Mouse (Mus musculus) liver, postnatal 0 days (tissue): ENCODE data around the gene 4930579G24Rik. TPM values are rescaled to one million over a fixed set of nuclear protein-coding genes. Genes with fewer than 3 reads are reported as not detected.

Source experiments
- ATAC-seq: fragments of 200-750 bp; cut with Nextera tagmentation; 2 replicates; pipeline ENCODE4 v1.8.0; 2017; ENCODE audit warnings: mild to moderate bottlenecking, moderate library complexity
- DNase-seq: peaks from one replicate; pipeline ENCODE4 v3.0.0-alpha.2; 2016
- H3K27ac ChIP-seq: fragments of 300-500 bp; sonication (generic); 2 replicates; pipeline ENCODE4 v1.5.1; 2014; ENCODE audit warnings: antibody characterized with exemption, moderate library complexity, mild to moderate bottlenecking, low read depth
- H3K27me3 ChIP-seq: fragments of 300-500 bp; sonication (generic); 2 replicates; pipeline ENCODE4 v1.6.1; 2014; ENCODE audit warnings: low read length, control low read depth, mixed read lengths; ENCODE audit not compliant: insufficient read depth
- H3K36me3 ChIP-seq: fragments of 300-500 bp; sonication (generic); replicated peaks from 2 replicates; pipeline ENCODE4 v1.6.1; 2014; ENCODE audit warnings: mild to moderate bottlenecking, control low read depth, low read length, moderate library complexity, mixed read lengths; ENCODE audit not compliant: insufficient read depth
- H3K4me1 ChIP-seq: fragments of 300-500 bp; sonication (generic); 2 replicates; pipeline ENCODE4 v1.6.1; 2014; ENCODE audit warnings: antibody characterized with exemption, mild to moderate bottlenecking, control low read depth; ENCODE audit not compliant: insufficient read depth
- H3K4me2 ChIP-seq: fragments of 300-500 bp; sonication (generic); 2 replicates; pipeline ENCODE4 v1.6.1; 2014; ENCODE audit warnings: low read depth, mild to moderate bottlenecking, low read length, moderate library complexity, mixed read lengths
- H3K4me3 ChIP-seq: fragments of 300-500 bp; sonication (generic); 2 replicates; pipeline ENCODE4 v1.5.1; 2014; ENCODE audit warnings: low read depth, low read length
- H3K9ac ChIP-seq: fragments of 300-500 bp; sonication (generic); replicated peaks from 2 replicates; pipeline ENCODE4 v1.6.1; 2014; ENCODE audit warnings: mild to moderate bottlenecking, moderate library complexity
- H3K9me3 ChIP-seq: fragments of 300-500 bp; sonication (generic); 2 replicates; pipeline ENCODE4 v1.6.1; 2016; ENCODE audit warnings: mild to moderate bottlenecking, control low read depth, low read length, mixed read lengths
- CTCF ChIP-seq: sonication (generic); IDR thresholded peaks from 2 replicates; pipeline ENCODE4 v1.5.1; 2016; ENCODE audit warnings: antibody characterized with exemption, low read depth
- EP300 ChIP-seq: IDR thresholded peaks from 2 replicates; pipeline ENCODE4 v1.6.1; 2016; ENCODE audit warnings: antibody characterized with exemption, low read depth, mild to moderate bottlenecking
- WGBS: fragments of 180-500 bp; shearing (Covaris S2); extraction: QIAGEN DNeasy Blood & Tissue Kit; methylation state at CpG from one replicate; pipeline ENCODE4 v1.1.7; 2014; ENCODE audit not compliant: insufficient replicate concordance; 5-methylcytosine and 5-hydroxymethylcytosine counted together
- polyA plus RNA-seq: library from polyadenylated mRNA; unstranded; fragments of >200 nt; fragmentation: Nextera tagmentation; extraction: Ambion mirVana; gene quantifications from 2 replicates; pipeline ENCODE4 v1.2.1, GENCODE M21; 2015

Gene 4930579G24Rik
- polyA plus RNA-seq, 1 experiment from 2014 or later = 9.6 TPM

DNA sequence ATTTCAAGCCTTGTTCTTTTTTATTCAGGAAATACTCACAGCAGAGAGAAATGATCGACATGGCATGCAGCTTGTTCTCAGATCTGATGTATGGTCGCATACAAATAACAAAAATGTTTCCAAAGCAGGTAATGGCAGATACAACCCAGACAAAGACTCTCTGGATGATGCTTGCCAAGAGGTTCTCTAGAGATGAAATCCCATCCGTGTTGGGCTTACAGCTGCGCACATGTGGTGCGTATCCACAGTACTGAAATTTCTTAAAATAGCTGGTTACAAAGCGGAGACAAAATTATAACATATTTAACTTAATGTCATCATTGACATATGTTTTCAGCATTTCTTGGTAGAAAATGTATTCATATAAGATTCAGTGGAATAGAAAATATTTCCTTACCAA is 23.2 kb downstream of the 4930579G24Rik start:
- H3K27ac ChIP-seq = no peak overlapping the region
- DNase-seq = no peak
- no peak overlapping the region for H3K4me3 ChIP-seq
- H3K27me3 ChIP-seq = no peaks in the 10 kb centered on the region
- ATAC-seq = no peak
- H3K9me3 ChIP-seq = no peaks in the 10 kb centered on the region
- no peaks in the 10 kb centered on the region for H3K4me1 ChIP-seq
- no peak overlapping the region for H3K4me2 ChIP-seq
- no peak for TF ChIP-seq CTCF
- no peak for TF ChIP-seq EP300
- H3K36me3 ChIP-seq = no peaks in the 10 kb centered on the region
- H3K9ac ChIP-seq = no peak overlapping the region
- 85% methylated on average over 6 of the region's 6 CpGs for WGBS

DNA sequence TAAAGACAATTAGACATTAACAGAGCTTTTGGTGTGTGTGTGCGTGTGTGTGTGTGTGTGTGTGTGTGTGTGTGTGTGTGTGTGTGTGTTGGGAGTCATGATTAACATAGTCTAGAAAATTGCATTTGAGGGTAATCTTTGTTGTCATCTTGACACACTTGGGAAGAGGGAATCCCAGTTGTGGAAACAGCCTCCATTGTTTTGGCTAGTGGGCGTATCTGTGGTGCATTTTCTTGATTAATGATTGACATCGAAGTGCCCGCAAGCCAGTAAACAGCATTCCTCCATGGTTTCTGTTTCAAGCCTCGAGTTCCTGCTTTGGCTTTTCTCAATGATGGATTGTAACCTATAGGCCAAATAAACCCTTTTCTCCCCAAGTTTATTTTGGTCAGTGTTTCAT is 27.8 kb downstream of the 4930579G24Rik start:
- H3K4me2 ChIP-seq = no peak overlapping the region
- H3K27ac ChIP-seq = no peak overlapping the region
- no peaks in the 10 kb centered on the region for H3K36me3 ChIP-seq
- H3K4me1 ChIP-seq = no peaks in the 10 kb centered on the region
- H3K4me3 ChIP-seq = no peak overlapping the region
- no peaks in the 10 kb centered on the region for H3K9me3 ChIP-seq
- DNase-seq (no peak), ATAC-seq (no peak)
- H3K9ac ChIP-seq = no peak overlapping the region
- 40% methylated on average over 5 of the region's 5 CpGs for WGBS
- H3K27me3 ChIP-seq = no peaks in the 10 kb centered on the region
- TF ChIP-seq CTCF (no peak), EP300 (no peak)

DNA sequence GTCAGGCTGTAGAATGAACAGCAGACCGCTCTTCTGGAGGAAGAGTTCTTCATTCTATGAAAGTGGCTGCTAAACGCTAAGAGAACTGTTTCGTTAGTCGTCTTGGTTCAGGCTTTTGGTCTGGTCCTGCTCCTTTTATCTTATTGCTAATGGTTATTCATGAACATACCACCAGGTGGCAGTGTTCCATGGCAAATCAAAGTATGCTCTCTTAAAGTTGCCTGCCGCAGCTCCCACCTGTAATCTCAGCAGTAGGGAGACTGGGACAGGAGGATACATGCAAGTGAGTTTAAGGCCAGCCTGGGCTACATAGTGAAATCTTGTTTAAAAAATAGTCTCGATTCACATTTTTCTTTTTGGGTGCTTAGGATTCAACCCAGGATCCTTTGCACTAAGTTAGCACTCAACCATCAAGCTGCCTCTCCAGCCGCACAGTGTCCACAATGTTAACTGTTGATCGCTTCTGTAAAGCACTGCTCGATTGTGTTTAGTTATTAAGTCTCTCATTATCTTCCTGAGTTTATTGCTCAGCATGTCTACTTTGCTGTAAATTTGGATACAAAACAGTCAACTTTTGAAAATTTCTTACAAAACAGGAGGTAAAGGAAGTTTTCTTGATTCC is 36.0 kb downstream of the 4930579G24Rik start:
- H3K4me2 ChIP-seq = no peak overlapping the region
- TF ChIP-seq CTCF (peak; percentile 84), EP300 (no peak)
- no peak overlapping the region for H3K9ac ChIP-seq
- ATAC-seq = no peak
- no peaks in the 10 kb centered on the region for H3K4me1 ChIP-seq
- no peak overlapping the region for H3K27ac ChIP-seq
- no peaks in the 10 kb centered on the region for H3K9me3 ChIP-seq
- peak; percentile 41 for DNase-seq
- 34% methylated on average over 9 of the region's 9 CpGs for whole genome bisulfite sequencing
- no peaks in the 10 kb centered on the region for H3K27me3 ChIP-seq
- no peaks in the 10 kb centered on the region for H3K36me3 ChIP-seq
- H3K4me3 ChIP-seq = no peak overlapping the region

DNA sequence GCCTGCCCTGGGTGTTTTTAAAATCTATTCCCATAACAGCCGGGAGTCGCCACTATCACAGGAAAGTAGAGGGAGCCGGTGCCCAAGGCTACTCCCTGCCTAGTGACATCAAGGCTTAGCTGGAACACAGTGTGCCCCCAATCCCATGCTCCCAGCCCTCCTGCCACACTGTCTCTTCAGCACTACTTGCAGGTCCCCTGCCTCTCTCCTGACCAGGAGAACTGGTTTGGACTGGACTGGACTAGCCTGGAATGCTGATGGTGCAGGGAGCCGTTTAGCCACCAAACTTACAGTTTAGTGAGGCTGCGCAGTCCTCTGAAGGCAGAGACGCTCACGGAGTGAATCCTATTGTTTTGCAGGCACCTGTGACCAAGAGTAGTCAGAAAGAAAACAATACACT is 41.7 kb downstream of the 4930579G24Rik start:
- H3K27ac ChIP-seq = no peak overlapping the region
- no peak overlapping the region for H3K4me3 ChIP-seq
- no peak overlapping the region for H3K4me2 ChIP-seq
- ATAC-seq (no peak), DNase-seq (no peak)
- 81% methylated on average over 7 of the region's 7 CpGs for WGBS
- H3K36me3 ChIP-seq = no peaks in the 10 kb centered on the region
- TF ChIP-seq EP300 (no peak), CTCF (no peak)
- H3K27me3 ChIP-seq = no peaks in the 10 kb centered on the region
- H3K9ac ChIP-seq = no peak overlapping the region
- no peaks in the 10 kb centered on the region for H3K9me3 ChIP-seq
- no peaks in the 10 kb centered on the region for H3K4me1 ChIP-seq

DNA sequence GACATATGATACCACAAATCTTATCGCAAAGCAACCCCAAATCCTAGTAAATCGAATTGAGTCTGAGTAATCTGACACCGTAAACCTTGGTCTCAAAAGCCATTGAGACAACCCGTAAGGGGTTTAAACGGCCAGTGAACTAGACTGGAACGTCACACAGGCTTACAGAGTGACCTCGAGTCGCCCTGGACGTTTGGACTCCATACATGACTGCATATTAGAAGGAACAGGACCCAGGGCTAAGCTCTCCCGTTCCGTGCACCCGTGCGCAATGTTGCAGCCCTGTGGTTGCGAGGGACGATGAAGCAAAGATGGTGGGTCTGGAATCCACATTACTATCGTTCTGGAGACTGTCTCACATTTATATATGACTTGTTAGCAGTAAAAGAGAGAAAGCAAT is 43.3 kb downstream of the 4930579G24Rik start:
- no peaks in the 10 kb centered on the region for H3K36me3 ChIP-seq
- no peaks in the 10 kb centered on the region for H3K27me3 ChIP-seq
- no peak overlapping the region for H3K4me3 ChIP-seq
- H3K9me3 ChIP-seq = no peaks in the 10 kb centered on the region
- DNase-seq (no peak), ATAC-seq (no peak)
- H3K4me1 ChIP-seq = no peaks in the 10 kb centered on the region
- H3K4me2 ChIP-seq = no peak overlapping the region
- TF ChIP-seq EP300 (no peak), CTCF (no peak)
- H3K27ac ChIP-seq = no peak overlapping the region
- H3K9ac ChIP-seq = no peak overlapping the region
- WGBS = 76% methylated on average over 16 of the region's 16 CpGs

DNA sequence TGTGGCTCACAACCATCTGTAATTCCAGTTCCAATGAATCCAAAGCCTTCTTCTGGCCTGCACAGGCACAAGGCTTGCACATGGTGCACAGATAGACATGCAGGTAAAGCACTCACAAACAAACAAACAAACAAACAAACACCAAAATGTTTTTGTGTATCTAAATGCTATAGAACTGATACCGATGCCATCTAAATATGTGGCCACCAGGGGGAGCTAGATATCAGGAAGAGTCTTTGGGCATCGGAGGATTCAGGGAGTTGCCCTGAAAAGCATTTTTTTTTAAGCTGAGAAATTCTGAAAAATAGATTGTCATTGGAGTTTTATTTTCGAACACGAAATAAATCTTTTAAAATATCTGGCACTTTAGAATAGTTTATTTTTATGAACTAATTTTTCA is 44.2 kb downstream of the 4930579G24Rik start:
- TF ChIP-seq CTCF = peak; percentile 87
- no peak for TF ChIP-seq EP300
- H3K27ac ChIP-seq = no peak overlapping the region
- DNase-seq (peak; percentile 62), ATAC-seq (no peak)
- WGBS = 12% methylated on average over 4 of the region's 4 CpGs
- H3K27me3 ChIP-seq = no peaks in the 10 kb centered on the region
- no peaks in the 10 kb centered on the region for H3K9me3 ChIP-seq
- no peak overlapping the region for H3K4me3 ChIP-seq
- H3K4me2 ChIP-seq = no peak overlapping the region
- H3K4me1 ChIP-seq = no peaks in the 10 kb centered on the region
- H3K36me3 ChIP-seq = no peaks in the 10 kb centered on the region
- no peak overlapping the region for H3K9ac ChIP-seq

DNA sequence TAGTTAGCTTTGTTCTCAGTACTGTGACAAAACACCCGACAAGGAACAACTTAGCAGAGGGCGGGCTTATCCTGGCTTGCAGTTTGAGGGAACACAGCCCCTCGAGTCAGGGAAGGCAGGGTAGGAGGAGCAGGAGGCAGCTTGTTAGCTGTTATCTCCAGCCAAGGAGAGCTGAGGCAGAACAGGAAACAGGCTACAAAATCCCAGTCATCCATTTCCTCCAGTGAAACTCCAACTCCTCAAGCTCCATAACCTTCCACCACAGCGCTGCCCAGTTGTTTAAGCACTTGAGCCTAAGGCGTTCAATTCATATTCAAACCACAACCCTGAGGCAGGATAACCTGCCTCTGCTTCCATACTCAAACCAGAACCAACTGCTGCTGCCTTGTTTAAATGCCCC is 45.8 kb downstream of the 4930579G24Rik start:
- no peak overlapping the region for H3K4me3 ChIP-seq
- TF ChIP-seq EP300 = no peak
- TF ChIP-seq CTCF = no peak
- no peaks in the 10 kb centered on the region for H3K36me3 ChIP-seq
- H3K9me3 ChIP-seq = no peaks in the 10 kb centered on the region
- no peak overlapping the region for H3K4me2 ChIP-seq
- H3K4me1 ChIP-seq = no peaks in the 10 kb centered on the region
- no peak overlapping the region for H3K9ac ChIP-seq
- H3K27ac ChIP-seq = no peak overlapping the region
- no peaks in the 10 kb centered on the region for H3K27me3 ChIP-seq
- DNase-seq (no peak), ATAC-seq (no peak)
- 69% methylated on average over 5 of the region's 5 CpGs for WGBS
